Mouse (Mus musculus): ENCODE data around the gene Ly6g6d. TPM values are rescaled to one million over a fixed set of nuclear protein-coding genes. Genes with fewer than 3 reads are reported as not detected.

Ly6g6d gene
- polyA plus RNA-seq, 1 experiment = not detected

- TF ChIP-seq CTCF (IDR thresholded peaks at IDR 0.05; ENCODE audit: borderline replicate concordance, insufficient read depth, low read length) = no peak
- H3K4me3 ChIP-seq (ENCODE audit: insufficient read depth, low read length) = no peak overlapping the region
- no peaks in the 10 kb centered on the region for H3K4me1 ChIP-seq (ENCODE audit: control insufficient read depth, insufficient read depth, low read length)
- no peak overlapping the region for H3K27ac ChIP-seq (ENCODE audit: insufficient read depth, low read length)
Measured at GRCm38 (mm10) chr17:35101161-35101560, 23.3 kb upstream of the Ly6g6d start.

DNA sequence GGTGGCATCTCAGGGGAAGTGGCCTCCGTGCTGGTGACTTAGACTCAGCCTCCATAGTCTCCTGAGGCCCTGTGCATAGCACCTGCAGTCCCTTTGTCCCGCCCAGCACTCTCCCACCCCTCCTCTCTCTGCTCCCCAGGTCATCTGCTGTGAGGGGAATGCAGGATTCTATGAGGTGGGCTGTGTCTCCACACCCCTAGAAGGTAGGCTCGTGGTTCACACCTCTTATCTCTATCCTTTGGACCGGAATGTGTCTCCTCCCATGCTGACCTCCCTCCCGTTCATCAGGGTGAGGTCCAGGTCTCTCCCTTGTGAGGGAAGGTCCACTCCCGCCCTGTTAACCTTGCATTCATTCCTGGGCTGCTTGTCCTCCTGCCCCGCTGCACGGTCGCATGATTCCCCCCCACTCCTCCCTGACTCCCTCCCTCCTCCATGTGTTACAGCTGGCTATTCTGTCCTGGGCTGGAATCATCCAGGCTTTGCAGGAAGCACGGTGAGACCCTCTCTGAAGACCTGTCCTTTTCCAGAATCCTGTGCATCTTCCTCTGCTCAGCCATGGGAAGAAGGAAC, 22.4 kb upstream of the Ly6g6d start:
- Histone ChIP-seq H3K4me1 (ENCODE audit: control insufficient read depth, insufficient read depth, low read length) (no peaks in the 10 kb centered on the region), H3K27ac (ENCODE audit: insufficient read depth, low read length) (no peak overlapping the region), H3K4me3 (ENCODE audit: insufficient read depth, low read length) (no peak overlapping the region)
- no peak for TF ChIP-seq POLR2A (IDR thresholded peaks at IDR 0.05; ENCODE audit: low read depth, low read length)
- no peak for TF ChIP-seq CTCF (IDR thresholded peaks at IDR 0.05; ENCODE audit: borderline replicate concordance, insufficient read depth, low read length)

- no peak overlapping the region for H3K27ac ChIP-seq (ENCODE audit: insufficient read depth, low read length)
- H3K4me1 ChIP-seq (ENCODE audit: control insufficient read depth, insufficient read depth, low read length) = no peaks in the 10 kb centered on the region
- no peak overlapping the region for H3K4me3 ChIP-seq (ENCODE audit: insufficient read depth, low read length)
- no peak for TF ChIP-seq POLR2A (IDR thresholded peaks at IDR 0.05; ENCODE audit: low read depth, low read length)
- no peak for TF ChIP-seq CTCF (IDR thresholded peaks at IDR 0.05; ENCODE audit: borderline replicate concordance, insufficient read depth, low read length)
Measured at GRCm38 (mm10) chr17:35097164-35097655, 19.3 kb upstream of the Ly6g6d start.

GRCm38 (mm10) chr17:35096597-35096996, 18.7 kb upstream of the Ly6g6d start:
- TF ChIP-seq CTCF (IDR thresholded peaks at IDR 0.05; ENCODE audit: borderline replicate concordance, insufficient read depth, low read length) (no peak), POLR2A (IDR thresholded peaks at IDR 0.05; ENCODE audit: low read depth, low read length) (no peak)
- no peak overlapping the region for H3K27ac ChIP-seq (ENCODE audit: insufficient read depth, low read length)
- no peaks in the 10 kb centered on the region for H3K4me1 ChIP-seq (ENCODE audit: control insufficient read depth, insufficient read depth, low read length)
- no peak overlapping the region for H3K4me3 ChIP-seq (ENCODE audit: insufficient read depth, low read length)

DNA sequence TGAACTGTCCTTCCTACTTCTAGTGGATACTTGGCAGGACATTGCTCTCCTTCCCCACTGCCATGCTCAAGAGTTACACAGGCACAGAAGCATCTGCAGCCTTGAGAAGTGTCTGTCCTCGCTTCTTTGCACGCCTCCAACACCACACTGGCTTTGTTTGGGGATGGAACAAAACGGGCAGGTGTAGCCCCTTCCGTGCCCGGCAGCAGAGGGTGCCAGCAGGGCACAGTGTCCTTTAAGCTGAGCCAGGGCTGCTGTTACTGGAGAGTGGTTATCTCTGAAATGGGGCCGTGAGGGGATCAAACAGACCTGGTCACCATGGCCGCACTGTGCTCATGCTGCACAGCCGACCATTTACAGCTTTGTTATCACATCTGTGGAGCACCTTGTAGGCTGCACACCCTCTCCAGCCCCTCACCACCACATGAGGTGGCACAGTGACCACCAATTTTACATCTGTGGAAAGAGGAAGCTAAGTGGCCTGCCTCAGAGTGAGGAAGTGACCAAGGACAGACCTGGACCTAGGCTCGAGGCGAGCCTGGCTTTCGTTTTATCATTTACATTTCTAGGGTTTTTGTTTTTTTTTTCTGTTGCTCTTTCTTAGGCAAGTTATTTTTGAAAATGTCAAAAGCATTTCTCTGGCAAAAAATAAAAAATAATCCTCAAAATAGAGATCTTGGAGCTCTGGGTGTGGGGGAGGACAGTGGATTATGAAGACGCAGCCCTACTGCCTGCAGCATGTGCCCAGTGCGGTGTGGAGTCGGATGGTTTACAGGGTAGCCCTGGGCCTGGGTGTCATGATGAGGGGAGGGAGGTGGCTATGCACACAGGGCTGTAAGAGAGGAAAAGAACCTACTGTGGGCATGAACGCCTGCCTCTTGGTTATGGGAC, 16.9 kb upstream of the Ly6g6d start:
- Histone ChIP-seq H3K4me3 (ENCODE audit: insufficient read depth, low read length) (no peak overlapping the region), H3K27ac (ENCODE audit: insufficient read depth, low read length) (no peak overlapping the region), H3K4me1 (ENCODE audit: control insufficient read depth, insufficient read depth, low read length) (0 out of 2 replicates have a peak, but pooled peaks cover 4% of the 10 kb centered on the region)
- TF ChIP-seq POLR2A (IDR thresholded peaks at IDR 0.05; ENCODE audit: low read depth, low read length) = no peak
- no peak for TF ChIP-seq CTCF (IDR thresholded peaks at IDR 0.05; ENCODE audit: borderline replicate concordance, insufficient read depth, low read length)

GRCm38 (mm10) chr17:35092403-35093198, 14.7 kb upstream of the Ly6g6d start:
- H3K4me3 ChIP-seq (ENCODE audit: insufficient read depth, low read length) = no peak overlapping the region
- no peak overlapping the region for H3K27ac ChIP-seq (ENCODE audit: insufficient read depth, low read length)
- H3K4me1 ChIP-seq (ENCODE audit: control insufficient read depth, insufficient read depth, low read length) = 0 out of 2 replicates have a peak, but pooled peaks cover 4% of the 10 kb centered on the region
- TF ChIP-seq CTCF (IDR thresholded peaks at IDR 0.05; ENCODE audit: borderline replicate concordance, insufficient read depth, low read length) (no peak), POLR2A (IDR thresholded peaks at IDR 0.05; ENCODE audit: low read depth, low read length) (no peak)

DNA sequence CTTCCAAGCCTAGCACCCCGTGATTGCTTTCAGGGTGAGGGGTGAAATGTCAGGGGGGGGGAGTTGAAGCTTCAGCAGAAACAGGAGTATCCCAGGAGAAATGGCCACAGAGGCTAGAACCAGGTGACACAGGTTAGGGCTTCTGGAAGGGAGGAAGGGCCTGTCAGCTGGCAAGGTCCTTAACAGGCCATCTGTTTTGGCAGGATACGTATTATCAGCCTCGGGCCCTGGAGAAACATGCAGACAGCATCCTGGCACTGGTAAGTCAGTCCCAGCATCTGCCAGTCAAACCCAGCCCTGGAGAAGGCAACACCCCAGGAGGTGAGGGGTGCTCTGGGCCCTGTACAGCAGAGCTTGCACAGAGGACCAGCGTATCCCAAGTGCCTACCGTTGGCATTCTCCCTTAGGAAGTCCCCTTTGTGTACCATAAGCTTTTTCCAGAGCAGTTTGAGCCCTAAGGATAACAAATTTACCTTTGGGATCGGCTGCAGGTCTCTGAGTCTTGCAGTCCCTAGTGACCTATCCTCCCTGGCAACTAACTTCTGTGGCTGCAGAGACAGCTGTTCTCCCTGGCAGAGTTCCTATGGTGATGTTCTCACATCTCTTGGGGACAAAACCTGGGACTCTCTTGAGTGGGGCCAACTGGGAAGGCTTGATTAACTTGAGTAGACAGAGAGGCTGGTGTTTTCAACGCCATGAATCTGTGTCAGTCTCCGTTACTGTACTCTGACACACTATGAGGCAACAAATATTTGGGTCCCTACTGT, 12.5 kb upstream of the Ly6g6d start:
- Histone ChIP-seq H3K27ac (ENCODE audit: insufficient read depth, low read length) (no peak overlapping the region), H3K4me1 (ENCODE audit: control insufficient read depth, insufficient read depth, low read length) (0 out of 2 replicates have a peak, but pooled peaks cover 4% of the 10 kb centered on the region), H3K4me3 (ENCODE audit: insufficient read depth, low read length) (peak overlapping the region; percentile 94)
- TF ChIP-seq POLR2A (IDR thresholded peaks at IDR 0.05; ENCODE audit: low read depth, low read length) = no peak
- no peak for TF ChIP-seq CTCF (IDR thresholded peaks at IDR 0.05; ENCODE audit: borderline replicate concordance, insufficient read depth, low read length)

DNA sequence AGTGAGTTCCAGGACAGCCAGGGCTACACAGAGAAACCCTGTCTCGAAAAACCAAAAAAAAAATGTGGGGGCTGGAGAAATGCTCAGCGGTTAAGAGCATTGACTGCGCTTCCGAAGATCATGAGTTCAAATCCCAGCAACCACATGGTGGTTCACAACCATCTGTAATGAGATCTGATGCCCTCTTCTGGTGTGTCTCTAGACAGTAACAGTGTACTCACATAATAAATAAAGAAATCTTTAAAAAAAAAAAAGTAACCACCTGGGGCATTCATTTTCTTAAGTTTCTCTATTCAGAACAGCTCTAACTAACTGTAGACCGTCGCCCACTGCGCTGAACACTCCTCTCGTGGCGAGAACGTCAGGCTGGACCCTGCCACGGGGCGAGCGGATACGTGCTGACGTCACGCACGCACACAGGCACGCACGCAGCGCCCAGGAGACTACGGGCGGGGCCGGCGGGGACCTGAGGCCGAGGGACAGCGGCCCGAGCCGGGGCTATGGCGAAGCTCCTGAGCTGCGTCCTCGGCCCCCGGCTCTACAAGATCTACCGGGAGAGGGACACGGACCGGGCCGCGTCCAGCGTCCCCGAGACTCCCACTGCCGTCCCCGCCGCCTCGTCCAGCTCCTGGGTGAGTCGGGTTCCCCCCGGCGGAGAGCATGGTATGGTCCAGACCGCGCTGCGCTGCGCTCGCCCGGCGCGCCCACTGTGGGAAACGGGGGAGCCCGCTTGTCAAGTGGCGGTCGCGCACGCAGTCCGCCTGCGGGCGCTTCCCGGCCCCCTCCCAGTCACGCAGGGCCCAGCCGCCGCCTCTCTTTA, 11.2 kb upstream of the Ly6g6d start, which contains the start of gene Abhd16a:
TSS of gene Abhd16a (plus strand) at position 439 of the 820 bp plus-strand sequence.
- peak; percentile 94 for TF ChIP-seq POLR2A (IDR thresholded peaks at IDR 0.05; ENCODE audit: low read depth, low read length)
- no peak for TF ChIP-seq CTCF (IDR thresholded peaks at IDR 0.05; ENCODE audit: borderline replicate concordance, insufficient read depth, low read length)
- H3K27ac ChIP-seq (ENCODE audit: insufficient read depth, low read length) = peak within 1 kb of the TSS; percentile 82
- H3K4me3 ChIP-seq (ENCODE audit: insufficient read depth, low read length) = peak within 1 kb of the TSS; percentile 94
- H3K4me1 ChIP-seq (ENCODE audit: control insufficient read depth, insufficient read depth, low read length) = 0 out of 2 replicates have a peak, but pooled peaks cover 4% of the 10 kb centered on the region
